Mouse (Mus musculus): ENCODE results near the gene Ptbp2. TPM values are rescaled to one million over a fixed set of nuclear protein-coding genes. Genes with fewer than 3 reads are reported as not detected.

Gene Ptbp2
- polyA plus RNA-seq (2015; fragmentation: Nextera tagmentation; extraction: Ambion mirVana) = 256 and 285 TPM in 2 replicates

DNA sequence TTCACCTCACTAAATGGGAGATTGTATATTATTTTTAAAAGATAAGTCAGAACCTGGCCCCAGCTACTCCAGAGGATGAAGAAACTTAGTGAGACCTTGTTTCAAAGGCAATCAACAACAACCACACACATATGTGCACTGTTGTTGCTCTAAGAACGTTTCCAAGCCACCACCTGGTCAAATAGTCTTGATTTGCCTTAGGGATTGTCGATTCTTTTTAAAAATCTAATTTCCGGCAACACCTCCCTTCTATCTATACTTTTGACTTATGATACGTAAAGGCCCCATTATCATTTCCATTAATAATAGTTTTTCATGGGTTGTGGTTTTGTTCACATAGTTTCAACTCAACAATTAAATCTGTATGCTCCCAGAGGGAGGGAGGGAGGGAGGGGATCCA, at the start of gene Ptbp2:
Gene Ptbp2 (minus strand): TSS at position 101 of the 400 bp plus-strand sequence.
- H3K4me1 ChIP-seq (replicated peaks) = peaks cover 13% of the 10 kb centered on the region
- no peak for ATAC-seq (ENCODE audit: low read depth)
- 85% methylated on average over 4 of the region's 4 CpGs for WGBS

DNA sequence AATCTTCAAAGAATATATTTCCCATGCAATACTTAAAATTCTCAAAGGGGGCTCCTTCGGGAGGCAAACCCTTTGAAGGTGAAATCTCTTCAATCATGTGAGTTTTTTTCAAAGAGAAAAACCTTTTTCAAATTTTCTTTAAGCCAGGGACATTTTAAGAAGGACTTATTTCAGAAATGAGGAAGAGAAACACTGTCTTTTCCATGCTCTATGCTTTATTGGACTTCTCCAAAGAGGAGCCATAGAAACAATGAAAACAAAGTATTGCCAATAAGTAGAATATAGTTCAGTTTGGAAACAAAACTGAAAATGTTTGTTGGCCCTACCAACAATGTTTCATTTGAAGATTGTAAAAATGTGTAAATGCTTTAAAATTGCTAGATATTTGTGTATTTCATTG, 30.4 kb upstream of the Ptbp2 start:
- Histone ChIP-seq H3K36me3 (no peaks in the 10 kb centered on the region), H3K27ac (replicated peaks) (no peak overlapping the region), H3K9me3 (no peaks in the 10 kb centered on the region), H3K4me2 (no peak overlapping the region), H3K4me3 (no peak overlapping the region), H3K27me3 (no peaks in the 10 kb centered on the region), H3K4me1 (replicated peaks) (no peaks in the 10 kb centered on the region), H3K9ac (no peak overlapping the region)
- WGBS = 50% methylated on average over 1 of the region's 1 CpGs
- no peak for ATAC-seq (ENCODE audit: low read depth)

More for the DNA sequence above, at the start of gene Ptbp2:
- no peaks in the 10 kb centered on the region for H3K27me3 ChIP-seq
- H3K36me3 ChIP-seq = 0 out of 2 replicates have a peak, but pooled peaks cover 4% of the 10 kb centered on the region
- H3K27ac ChIP-seq (replicated peaks) = peak within 1 kb of the TSS; percentile 100
- no peaks in the 10 kb centered on the region for H3K9me3 ChIP-seq
- H3K9ac ChIP-seq = peak within 1 kb of the TSS; percentile 100
- peak within 1 kb of the TSS; percentile 74 for H3K4me2 ChIP-seq
- peak within 1 kb of the TSS; percentile 93 for H3K4me3 ChIP-seq

DNA sequence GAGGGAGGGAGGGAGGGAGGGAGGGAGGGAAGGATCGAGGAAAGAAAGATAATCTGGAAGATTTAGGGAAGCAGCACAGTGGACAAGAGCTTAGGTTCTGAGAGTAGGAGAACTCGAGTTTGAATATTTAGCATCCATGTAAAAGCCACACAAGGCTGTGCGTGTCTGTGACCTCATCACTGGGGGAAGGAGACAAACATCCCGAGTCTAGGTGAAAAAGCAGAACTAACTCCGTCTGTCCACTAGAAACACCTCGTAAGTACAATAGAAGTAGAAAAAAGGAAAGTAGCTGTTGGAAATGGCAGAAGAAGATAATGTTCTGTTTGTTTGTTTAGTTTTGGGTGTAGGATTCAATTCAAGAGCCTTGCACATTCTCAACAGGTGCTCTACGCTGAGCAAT, 21.9 kb upstream of the Ptbp2 start:
- ATAC-seq (ENCODE audit: low read depth) = no peak
- Histone ChIP-seq H3K27me3 (no peaks in the 10 kb centered on the region), H3K36me3 (no peaks in the 10 kb centered on the region), H3K9me3 (no peaks in the 10 kb centered on the region), H3K27ac (replicated peaks) (no peak overlapping the region), H3K9ac (no peak overlapping the region), H3K4me3 (no peak overlapping the region), H3K4me1 (replicated peaks) (no peaks in the 10 kb centered on the region), H3K4me2 (no peak overlapping the region)
- 83% methylated on average over 7 of the region's 7 CpGs for WGBS

DNA sequence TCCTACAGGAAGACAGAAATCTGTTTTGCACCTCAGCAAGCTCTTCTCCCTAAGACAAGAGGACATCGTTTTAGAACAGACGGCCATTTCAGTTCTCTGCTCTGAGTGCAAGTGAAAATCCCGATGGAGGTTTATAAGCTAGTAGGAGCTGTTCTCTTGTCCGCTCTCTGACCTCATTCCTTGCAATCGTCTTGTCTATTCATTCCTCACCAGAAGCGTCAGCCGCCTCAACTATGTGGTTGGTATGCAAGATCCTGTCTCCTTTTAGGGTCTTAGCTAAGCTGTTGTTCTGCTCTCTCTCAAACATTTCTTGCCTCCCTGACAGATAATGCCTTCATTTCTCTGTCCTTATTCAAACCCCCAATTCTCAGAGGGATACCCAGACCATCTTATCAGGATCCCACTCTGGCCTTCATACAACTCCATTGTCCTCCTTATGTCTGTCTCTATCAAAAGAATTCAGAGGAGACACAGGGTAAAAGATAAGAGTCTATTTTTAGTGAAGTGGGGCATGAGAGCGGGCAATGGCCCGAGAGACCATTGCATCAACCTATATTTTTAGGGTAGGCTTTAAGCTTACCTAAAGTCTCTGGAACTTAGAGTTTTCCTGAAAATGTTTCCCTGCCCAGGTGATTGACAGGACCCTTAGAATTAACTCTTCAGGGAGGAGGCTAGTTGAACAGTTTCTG, 10.6 kb upstream of the Ptbp2 start:
- 0 out of 2 replicates have a peak, but pooled peaks cover 2% of the 10 kb centered on the region for H3K9me3 ChIP-seq
- H3K4me1 ChIP-seq (replicated peaks) = no peaks in the 10 kb centered on the region
- H3K36me3 ChIP-seq = no peaks in the 10 kb centered on the region
- H3K4me3 ChIP-seq = no peak overlapping the region
- no peak for ATAC-seq (ENCODE audit: low read depth)
- no peak overlapping the region for H3K4me2 ChIP-seq
- WGBS = 91% methylated on average over 9 of the region's 9 CpGs
- no peaks in the 10 kb centered on the region for H3K27me3 ChIP-seq
- H3K27ac ChIP-seq (replicated peaks) = no peak overlapping the region
- no peak overlapping the region for H3K9ac ChIP-seq

DNA sequence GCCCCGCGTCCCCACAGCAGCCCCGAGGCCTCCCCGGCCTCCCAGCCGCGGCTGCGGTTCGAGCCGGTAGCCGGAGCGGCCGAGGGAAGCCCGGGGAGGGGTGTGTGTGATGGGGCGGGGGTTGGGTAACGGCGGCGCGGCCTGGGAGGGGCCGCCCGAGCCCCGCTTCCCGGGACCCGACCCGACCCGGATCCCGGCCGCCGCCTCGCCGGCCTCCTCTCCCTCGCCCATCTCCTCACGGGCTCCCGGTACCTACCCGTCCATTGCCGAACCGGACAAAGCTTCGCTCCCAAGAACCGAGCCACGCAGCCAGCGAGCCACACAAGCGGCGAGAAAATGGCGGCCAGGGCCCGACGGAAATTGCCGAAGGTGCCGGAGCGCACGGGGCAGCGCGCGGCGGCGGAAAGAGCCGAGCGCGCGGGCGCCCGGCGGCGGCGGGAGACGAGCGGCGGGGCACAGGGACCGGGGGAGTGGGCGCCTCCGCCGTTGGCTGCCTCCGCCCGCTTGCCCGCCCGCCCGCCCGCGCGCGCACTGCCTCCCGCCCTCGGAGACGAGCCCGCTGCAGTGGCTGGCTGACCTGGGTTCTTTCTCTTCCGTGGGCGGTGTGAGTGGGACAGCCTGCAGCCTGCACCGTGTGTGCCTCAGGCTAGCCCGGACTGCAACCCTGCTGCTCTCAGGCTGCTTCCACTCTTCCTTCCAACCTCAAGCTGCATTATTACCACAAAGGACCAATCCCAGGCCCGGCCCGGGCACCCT, 1.1 kb downstream of the Ptbp2 start:
- Histone ChIP-seq H3K9me3 (no peaks in the 10 kb centered on the region), H3K4me2 (peak overlapping the region; percentile 74), H3K4me1 (replicated peaks) (peaks cover 26% of the 10 kb centered on the region), H3K9ac (peak overlapping the region; percentile 100), H3K36me3 (0 out of 2 replicates have a peak, but pooled peaks cover 12% of the 10 kb centered on the region), H3K27me3 (no peaks in the 10 kb centered on the region), H3K4me3 (peak overlapping the region; percentile 93), H3K27ac (replicated peaks) (peak overlapping the region; percentile 100)
- WGBS = under 1% methylated on average over 54 of the region's 89 CpGs
- peak; percentile 95 for ATAC-seq (ENCODE audit: low read depth)

DNA sequence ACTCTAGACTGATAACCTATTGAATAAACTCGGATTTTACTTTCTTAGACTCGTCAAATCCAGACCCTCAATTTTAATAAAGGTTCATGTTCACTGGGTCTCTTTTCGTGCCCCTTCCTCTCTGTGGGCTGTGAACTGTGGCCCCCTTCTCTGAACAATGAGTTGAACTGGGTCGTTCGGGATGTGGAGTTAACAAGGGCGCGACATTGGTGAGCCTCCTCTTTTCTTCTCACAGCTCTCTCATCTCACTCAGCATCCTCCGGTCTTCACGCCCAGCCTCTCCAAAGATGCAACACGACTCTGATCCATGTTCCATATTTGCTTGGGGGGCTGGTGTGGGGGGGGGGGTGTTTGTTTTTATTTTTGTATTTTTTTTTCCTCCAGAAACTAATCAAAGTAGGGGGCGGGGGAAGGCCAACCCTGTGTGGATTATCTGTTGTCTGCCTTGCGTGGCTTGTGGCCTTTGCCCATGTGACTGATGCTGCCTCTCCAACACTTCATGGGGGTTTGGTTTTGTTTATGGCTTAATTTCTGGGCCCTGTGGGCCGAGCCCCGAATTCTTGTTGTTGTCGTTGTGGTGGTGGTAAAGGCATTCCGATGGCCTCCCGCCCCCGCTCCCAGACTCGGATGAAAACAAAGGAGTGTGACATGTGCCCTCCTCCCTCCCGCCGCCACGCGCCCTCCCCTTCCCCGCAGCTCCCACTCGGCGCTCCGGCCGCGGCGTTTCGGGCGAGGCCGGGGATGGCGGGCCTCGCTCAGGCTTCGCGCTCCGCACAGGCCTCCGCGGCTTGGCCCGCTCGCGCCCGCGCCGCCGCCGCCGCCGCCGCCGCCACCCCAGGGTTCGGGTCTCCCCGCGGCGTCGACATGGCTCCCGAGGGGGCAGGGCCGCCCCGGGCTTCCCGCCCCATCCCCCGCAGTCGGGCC, 2.0 kb downstream of the Ptbp2 start:
- peaks cover 28% of the 10 kb centered on the region for H3K4me1 ChIP-seq (replicated peaks)
- H3K27ac ChIP-seq (replicated peaks) = peak overlapping the region; percentile 100
- WGBS = 1% methylated on average over 43 of the region's 63 CpGs
- no peaks in the 10 kb centered on the region for H3K27me3 ChIP-seq
- H3K36me3 ChIP-seq = 0 out of 2 replicates have a peak, but pooled peaks cover 12% of the 10 kb centered on the region
- peak overlapping the region; percentile 93 for H3K4me3 ChIP-seq
- H3K4me2 ChIP-seq = peak overlapping the region; percentile 74
- peak; percentile 79 for ATAC-seq (ENCODE audit: low read depth)
- H3K9me3 ChIP-seq = no peaks in the 10 kb centered on the region
- H3K9ac ChIP-seq = peak overlapping the region; percentile 100

- Histone ChIP-seq H3K27ac (replicated peaks) (no peak overlapping the region), H3K9me3 (no peaks in the 10 kb centered on the region), H3K4me1 (replicated peaks) (peaks cover 31% of the 10 kb centered on the region), H3K27me3 (no peaks in the 10 kb centered on the region), H3K4me2 (peak overlapping the region; percentile 74), H3K36me3 (0 out of 2 replicates have a peak, but pooled peaks cover 15% of the 10 kb centered on the region), H3K4me3 (peak overlapping the region; percentile 93), H3K9ac (peak overlapping the region; percentile 55)
- no peak for ATAC-seq (ENCODE audit: low read depth)
Observed at GRCm38 (mm10) chr3:119780876-119781275, 3.4 kb downstream of the Ptbp2 start.

DNA sequence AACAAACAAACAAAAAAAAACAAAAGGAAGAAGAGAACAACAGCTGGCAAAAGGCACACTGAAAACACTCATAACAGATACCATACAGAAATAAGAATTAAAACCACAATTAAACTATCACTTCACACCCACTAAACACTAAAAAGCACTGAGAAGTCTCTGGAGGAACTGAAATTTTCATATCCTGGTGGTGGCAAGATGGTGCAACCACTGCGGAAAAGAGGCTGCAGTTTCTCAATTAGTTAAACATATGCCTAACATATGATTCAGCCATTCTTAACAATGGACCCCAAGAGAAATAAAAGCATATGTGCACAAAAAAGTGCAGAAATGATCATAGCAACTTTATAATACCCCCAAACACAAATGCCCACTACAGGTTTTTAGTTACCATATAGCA, 5.0 kb downstream of the Ptbp2 start:
- Histone ChIP-seq H3K4me2 (peak overlapping the region; percentile 39), H3K36me3 (0 out of 2 replicates have a peak, but pooled peaks cover 15% of the 10 kb centered on the region), H3K9me3 (no peaks in the 10 kb centered on the region), H3K27me3 (no peaks in the 10 kb centered on the region), H3K27ac (replicated peaks) (no peak overlapping the region), H3K9ac (no peak overlapping the region), H3K4me3 (peak overlapping the region; percentile 13), H3K4me1 (replicated peaks) (peaks cover 34% of the 10 kb centered on the region)
- ATAC-seq (ENCODE audit: low read depth) = no peak
- WGBS = 68% methylated on average over 1 of the region's 1 CpGs

DNA sequence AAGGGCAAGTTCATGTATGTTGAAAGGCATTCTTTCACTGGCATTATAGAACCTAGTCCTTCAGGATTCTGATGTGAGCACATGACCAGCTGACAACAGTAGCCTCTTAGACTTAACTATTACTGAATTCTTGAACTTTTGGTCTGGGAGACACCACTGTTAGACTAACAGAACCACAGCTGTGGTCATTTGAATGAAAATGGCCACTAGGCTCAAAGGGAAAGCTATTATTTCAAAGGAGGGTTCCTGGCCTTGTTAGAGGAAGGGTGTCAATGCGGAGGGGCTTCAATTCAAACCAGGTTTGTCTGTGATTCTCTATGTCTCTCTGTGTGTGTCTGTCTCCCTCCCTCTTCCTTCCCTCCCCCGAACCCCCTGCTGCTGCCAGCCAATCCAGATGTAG, 5.8 kb downstream of the Ptbp2 start:
- 58% methylated on average over 2 of the region's 2 CpGs for WGBS
- peak overlapping the region; percentile 39; the same call in 1 of the 2 replicates for H3K4me2 ChIP-seq

GRCm38 (mm10) chr3:119776129-119776528, 8.1 kb downstream of the Ptbp2 start:
- 86% methylated on average over 5 of the region's 5 CpGs for WGBS
- Histone ChIP-seq H3K9ac (no peak overlapping the region), H3K27me3 (no peaks in the 10 kb centered on the region), H3K9me3 (no peaks in the 10 kb centered on the region), H3K4me1 (replicated peaks) (peaks cover 32% of the 10 kb centered on the region), H3K27ac (replicated peaks) (no peak overlapping the region), H3K4me2 (no peak overlapping the region), H3K4me3 (no peak overlapping the region), H3K36me3 (0 out of 2 replicates have a peak, but pooled peaks cover 15% of the 10 kb centered on the region)
- 0 out of 2 replicates have a peak, but pooled peaks have one; percentile 50 for ATAC-seq (ENCODE audit: low read depth)

More for the DNA sequence above, 5.8 kb downstream of the Ptbp2 start:
- H3K9me3 ChIP-seq = no peaks in the 10 kb centered on the region
- 0 out of 2 replicates have a peak overlapping the region, but pooled peaks have one; percentile 1 for H3K4me3 ChIP-seq
- ATAC-seq (ENCODE audit: low read depth) = no peak
- H3K36me3 ChIP-seq = 0 out of 2 replicates have a peak, but pooled peaks cover 15% of the 10 kb centered on the region
- no peak overlapping the region for H3K27ac ChIP-seq (replicated peaks)
- no peaks in the 10 kb centered on the region for H3K27me3 ChIP-seq
- no peak overlapping the region for H3K9ac ChIP-seq
- peaks cover 34% of the 10 kb centered on the region for H3K4me1 ChIP-seq (replicated peaks)

- Histone ChIP-seq H3K27me3 (no peaks in the 10 kb centered on the region), H3K36me3 (peaks cover 6% of the 10 kb centered on the region; the same call in 1 of the 2 replicates), H3K9me3 (no peaks in the 10 kb centered on the region), H3K4me1 (replicated peaks) (peaks cover 6% of the 10 kb centered on the region; the same call in 1 of the 2 replicates), H3K4me2 (no peak overlapping the region), H3K27ac (replicated peaks) (no peak overlapping the region), H3K9ac (no peak overlapping the region), H3K4me3 (no peak overlapping the region)
- 94% methylated on average over 2 of the region's 2 CpGs for WGBS
- ATAC-seq (ENCODE audit: low read depth) = no peak
Observed at GRCm38 (mm10) chr3:119772789-119773188, 11.5 kb downstream of the Ptbp2 start.

Measured in neural tube, embryonic 13.5 days (tissue).